Mouse (Mus musculus) adrenal gland, postnatal 36 days (tissue): ENCODE data around the gene Itm2c. TPM values are rescaled to one million over a fixed set of nuclear protein-coding genes. Genes with fewer than 3 reads are reported as not detected.
A peak's percentile ranks its signal among the peaks of the same experiment; 100 is the strongest.

Experiments
- DNase-seq, 2 experiments: peaks; one replicate each; pipeline ENCODE4 v3.0.0; 2021; ENCODE audit warnings: mixed read lengths in 1 of 2
- total RNA-seq, 2 experiments: library from RNA; stranded (reverse); gene quantifications; 2 replicates each; pipeline ENCODE4 v1.2.3; 2021

The Itm2c gene
- total RNA-seq, 2 experiments from 2014 or later = 508 to 581 TPM

- no peak for DNase-seq
These were observed 39.8 kb downstream of the Itm2c start for GRCm38 (mm10) chr1:85933631-85934465.

- DNase-seq = no peak
These were observed 40.5 kb downstream of the Itm2c start for GRCm38 (mm10) chr1:85934560-85934959.

- DNase-seq = peak; percentile 71 to 78
These were observed 41.2 kb downstream of the Itm2c start for GRCm38 (mm10) chr1:85935148-85935852.

DNA sequence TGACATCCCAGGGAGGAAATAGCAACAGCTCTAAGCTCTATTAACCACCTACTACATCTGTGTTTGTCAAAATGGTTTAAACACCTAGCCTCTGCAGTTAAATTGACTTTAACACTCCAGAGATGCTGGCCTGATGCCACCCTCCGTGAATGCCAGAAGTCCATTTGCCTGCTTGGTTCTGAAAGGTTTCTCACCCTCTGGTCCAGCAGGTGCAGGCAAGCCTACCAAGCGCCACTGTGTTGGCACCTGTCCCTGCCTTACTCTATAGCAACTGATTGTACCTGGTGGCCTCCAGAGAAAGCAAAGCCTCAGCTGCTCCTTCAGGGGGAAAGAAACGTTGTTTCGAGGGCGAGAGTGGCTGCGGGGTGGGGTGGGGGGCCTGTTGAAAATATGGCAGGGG lies 42.2 kb downstream of the Itm2c start:
- DNase-seq = no peak

GRCm38 (mm10) chr1:85937323-85937722 lies 43.2 kb downstream of the Itm2c start:
- no peak for DNase-seq

- DNase-seq = no peak
These were observed 48.2 kb downstream of the Itm2c start for GRCm38 (mm10) chr1:85942318-85942717.

GRCm38 (mm10) chr1:85949085-85949684 lies 55.1 kb downstream of the Itm2c start:
- no peak for DNase-seq

DNA sequence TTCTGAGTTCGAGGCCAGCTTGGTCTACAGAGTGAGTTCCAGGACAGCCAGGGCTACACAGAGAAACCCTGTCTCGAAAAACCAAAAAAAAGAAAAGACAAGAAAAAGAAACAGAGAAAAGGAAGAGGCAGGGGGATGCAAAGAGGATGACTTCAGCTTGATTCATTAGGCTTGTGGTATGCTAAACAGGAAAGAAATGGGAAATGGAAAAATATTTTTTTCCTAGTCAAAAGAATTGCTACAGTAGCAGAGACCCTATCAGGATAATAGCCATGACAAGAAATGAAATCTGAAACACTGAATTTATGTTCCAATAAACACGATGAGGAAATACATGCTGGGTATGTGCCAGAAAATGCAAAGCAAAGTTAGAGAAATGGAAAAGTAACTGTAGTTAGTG lies 61.1 kb downstream of the Itm2c start:
- DNase-seq = no peak

DNA sequence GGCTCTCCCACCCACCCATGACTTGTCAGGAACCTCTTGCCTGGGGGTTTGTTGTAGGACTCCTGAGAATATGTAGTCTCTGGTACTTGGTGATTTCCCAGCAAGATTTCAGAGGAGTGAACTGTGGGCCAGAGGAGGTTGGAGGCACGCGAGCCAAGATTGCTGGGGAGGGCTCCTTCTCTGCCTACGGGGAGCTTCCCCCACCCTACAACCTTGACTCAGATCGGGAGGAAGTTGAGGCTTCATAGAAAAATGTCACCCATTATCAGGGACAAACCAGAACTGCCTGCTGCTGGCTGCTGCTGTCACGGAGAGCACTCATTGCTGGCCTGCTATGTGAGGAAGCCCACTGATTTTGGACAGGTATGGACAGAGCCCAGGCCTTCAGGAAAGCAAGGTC lies 63.2 kb downstream of the Itm2c start:
- peak in 1 of 2 experiments; percentile 29 for DNase-seq

GRCm38 (mm10) chr1:85957942-85958619 lies 64.0 kb downstream of the Itm2c start:
- no peak for DNase-seq

Other genes starting within 250 kb of the Itm2c start
- 10 to 100 TPM; 20.2 to 22.5 TPM for gene Sp100, start 244.3 kb upstream of the Itm2c start, total RNA-seq
- gene A630001G21Rik, start 115.6 kb upstream of the Itm2c start, total RNA-seq = under 1 TPM; 0.56 to 0.86 TPM
- gene Cab39, start 100.8 kb upstream of the Itm2c start, total RNA-seq = 100 to 1,000 TPM; 115 to 138 TPM
- gene 4933407L21Rik, start 34.2 kb downstream of the Itm2c start, total RNA-seq = not detected
- 1 to 10 TPM; 2.7 to 2.8 TPM for gene Gpr55, start 66.7 kb downstream of the Itm2c start, total RNA-seq
- gene Spata3, start 122.5 kb downstream of the Itm2c start, total RNA-seq = not detected
- under 1 TPM; 0.16 to 0.17 TPM for gene 2810459M11Rik, start 151.6 kb downstream of the Itm2c start, total RNA-seq
- gene Psmd1, start 170.1 kb downstream of the Itm2c start, total RNA-seq = 100 to 1,000 TPM; 122 to 128 TPM
- gene Htr2b, start 217.7 kb downstream of the Itm2c start, total RNA-seq = under 1 TPM in 1 of 2 experiments, not detected in 1; 0.13 TPM
- 1 to 10 TPM; 3.0 to 4.1 TPM for gene Gm21972, start 239.4 kb downstream of the Itm2c start, total RNA-seq